Mouse (Mus musculus): ENCODE measurements around the gene Olfr464.
A peak's percentile ranks its signal among the peaks of the same experiment; 100 is the strongest.

Olfr464 gene

DNA sequence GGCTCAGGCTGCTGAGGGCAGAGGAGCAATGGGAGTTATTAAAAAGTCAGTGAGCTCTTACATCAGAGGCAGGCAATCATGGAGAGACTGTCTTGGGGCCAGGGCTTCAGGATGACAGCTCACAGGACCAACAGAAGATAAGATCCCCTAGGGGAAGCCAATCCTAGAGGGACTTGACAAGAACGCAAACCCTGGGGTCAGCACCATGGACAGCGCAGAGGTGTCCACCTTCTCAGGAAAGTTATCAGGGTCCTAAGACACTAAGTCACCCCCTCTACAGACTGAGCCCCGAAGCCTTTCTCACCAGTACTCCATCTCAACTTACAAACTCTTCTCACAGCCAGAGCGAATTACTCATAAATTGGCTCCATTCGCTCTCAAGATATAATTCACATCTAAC, at the start of gene Olfr464:
Olfr464 (minus strand) TSS at position 2 of the 400 bp plus-strand sequence.
- DNase-seq = no peak

- no peak for DNase-seq
Measured at GRCm38 (mm10) chr11:87968356-87969122, 47.8 kb upstream of the Olfr464 start.

GRCm38 (mm10) chr11:87967692-87968289, 47.0 kb upstream of the Olfr464 start:
- DNase-seq = peak; percentile 91

GRCm38 (mm10) chr11:87966214-87966613, 45.4 kb upstream of the Olfr464 start:
- no peak for DNase-seq

DNA sequence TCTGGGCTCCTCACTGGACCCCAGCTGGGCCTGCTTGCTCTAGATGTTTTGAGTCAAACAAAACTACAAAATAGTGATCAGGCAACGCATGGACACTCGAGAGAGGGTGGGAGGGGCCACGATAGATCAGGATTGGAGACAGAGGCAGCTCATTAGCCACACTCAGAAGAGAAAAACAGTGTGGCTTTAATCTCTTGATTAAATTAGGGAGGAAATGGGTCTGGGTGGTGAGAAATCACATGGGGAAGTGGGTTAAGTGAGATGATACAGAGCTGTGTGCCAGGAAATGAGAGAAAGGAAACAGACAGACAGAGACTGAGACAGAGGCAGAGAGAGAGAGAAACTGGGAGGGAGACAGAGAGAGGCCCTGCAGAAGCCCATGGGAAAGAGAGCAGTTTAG, 44.5 kb upstream of the Olfr464 start:
- no peak for DNase-seq

DNA sequence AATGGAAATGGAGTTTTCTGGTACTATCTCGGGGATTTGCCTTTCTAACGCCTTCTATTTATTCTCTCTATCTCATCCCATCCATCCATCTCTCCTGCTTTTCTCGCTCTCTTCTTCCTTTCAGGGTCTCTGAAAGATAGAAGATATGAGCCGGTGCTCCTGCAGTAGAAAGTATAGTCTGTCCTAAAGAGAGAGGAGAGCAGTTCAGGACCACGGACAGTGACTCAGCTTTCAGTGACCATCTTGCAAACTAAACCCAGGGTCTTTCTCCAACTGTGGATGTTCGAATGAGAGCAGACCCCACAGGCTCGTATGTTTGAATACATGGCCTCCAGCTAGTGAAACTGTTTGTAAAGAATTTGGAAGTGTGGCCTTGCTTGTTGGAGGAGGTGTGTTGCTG, 36.3 kb upstream of the Olfr464 start:
- no peak for DNase-seq

GRCm38 (mm10) chr11:87955144-87955543, 34.4 kb upstream of the Olfr464 start:
- DNase-seq = no peak

DNA sequence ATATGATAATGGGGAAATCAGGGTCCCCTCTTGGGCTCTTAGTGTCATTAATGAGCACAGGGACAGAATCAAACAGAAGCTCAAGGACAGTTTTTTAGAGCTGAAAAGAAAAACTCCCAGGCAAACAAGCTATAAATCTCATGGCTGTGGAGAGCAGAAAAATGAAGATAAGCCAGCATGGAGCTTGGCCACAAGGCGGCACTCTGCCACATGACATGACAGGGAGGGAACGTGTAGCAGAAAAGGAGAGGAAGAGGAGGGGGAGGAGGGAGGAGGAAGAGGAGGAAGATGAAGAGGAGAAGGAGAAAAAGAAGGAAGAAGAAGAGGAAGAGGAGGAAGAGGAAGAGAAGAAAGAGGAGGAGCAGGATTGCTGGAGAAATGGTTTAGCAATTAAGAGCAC, 29.2 kb upstream of the Olfr464 start:
- DNase-seq = no peak

- no peak for DNase-seq
Measured at GRCm38 (mm10) chr11:87935467-87935866, 14.7 kb upstream of the Olfr464 start.

DNA sequence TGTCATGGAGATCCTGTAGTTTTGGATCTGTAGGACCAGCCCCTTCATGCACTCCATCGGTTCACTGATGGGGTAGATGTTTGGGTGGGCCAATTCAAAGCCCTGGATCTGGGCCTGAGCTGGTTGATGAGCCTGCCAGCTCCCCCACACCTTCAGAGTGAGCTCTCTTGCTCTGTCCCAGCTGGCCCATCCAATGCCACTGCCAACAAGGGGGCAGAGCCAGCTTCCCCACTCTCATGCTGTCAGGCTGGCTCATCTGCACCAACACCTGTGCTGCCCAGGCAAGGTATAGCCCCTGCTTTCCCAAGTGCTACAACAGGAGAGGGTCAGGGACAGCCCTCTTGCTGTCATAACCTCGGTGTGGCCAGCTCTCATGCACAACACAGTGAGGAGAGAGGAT, 13.0 kb upstream of the Olfr464 start:
- no peak for DNase-seq

- DNase-seq = no peak
Measured at GRCm38 (mm10) chr11:87930348-87930747, 9.6 kb upstream of the Olfr464 start.

- DNase-seq = no peak
Measured at GRCm38 (mm10) chr11:87920301-87920700, 466 bp downstream of the Olfr464 start.

DNA sequence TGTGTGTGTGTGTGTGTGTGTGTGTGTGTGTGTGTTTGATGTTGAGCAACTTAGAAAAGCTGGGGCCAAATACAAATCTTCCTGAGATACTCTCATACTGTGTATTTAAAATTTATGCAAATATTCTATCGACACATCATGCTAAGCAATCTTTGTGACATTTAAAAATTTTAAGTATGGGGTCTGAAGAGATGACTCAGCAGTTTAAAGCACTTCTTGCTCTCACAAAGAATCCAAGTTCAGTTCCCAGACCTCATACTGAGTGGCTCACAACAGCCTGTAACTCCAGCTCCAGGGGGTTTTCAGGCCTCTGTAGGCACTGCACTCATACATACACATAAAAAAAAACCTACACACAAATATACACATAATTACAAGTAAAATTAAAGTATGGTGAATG, 4.8 kb downstream of the Olfr464 start:
- DNase-seq = no peak

- no peak for DNase-seq
Measured at GRCm38 (mm10) chr11:87904331-87904730, 16.4 kb downstream of the Olfr464 start.

DNA sequence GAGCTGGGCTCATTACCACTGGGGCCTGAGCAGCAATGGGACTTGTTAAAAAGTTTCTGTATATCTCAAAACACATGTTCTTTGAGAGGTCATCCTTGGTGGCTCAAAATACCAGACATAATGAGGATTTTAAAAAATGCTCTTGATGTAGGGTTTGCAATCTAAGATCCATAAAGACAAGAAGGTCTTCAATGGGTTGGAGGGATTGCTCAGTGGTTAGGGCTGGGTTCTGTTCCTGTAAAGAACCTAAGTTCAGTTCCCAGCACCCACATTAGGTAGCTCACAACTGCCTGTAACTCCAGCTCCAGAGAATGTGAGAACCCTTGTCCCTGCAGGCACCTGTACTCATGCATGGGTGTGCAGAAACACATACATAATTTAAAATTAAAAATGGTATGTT, 23.5 kb downstream of the Olfr464 start, which contains the start of gene Olfr463:
Olfr463 (minus strand) TSS at position 101 of the 400 bp plus-strand sequence.
- DNase-seq = no peak

DNA sequence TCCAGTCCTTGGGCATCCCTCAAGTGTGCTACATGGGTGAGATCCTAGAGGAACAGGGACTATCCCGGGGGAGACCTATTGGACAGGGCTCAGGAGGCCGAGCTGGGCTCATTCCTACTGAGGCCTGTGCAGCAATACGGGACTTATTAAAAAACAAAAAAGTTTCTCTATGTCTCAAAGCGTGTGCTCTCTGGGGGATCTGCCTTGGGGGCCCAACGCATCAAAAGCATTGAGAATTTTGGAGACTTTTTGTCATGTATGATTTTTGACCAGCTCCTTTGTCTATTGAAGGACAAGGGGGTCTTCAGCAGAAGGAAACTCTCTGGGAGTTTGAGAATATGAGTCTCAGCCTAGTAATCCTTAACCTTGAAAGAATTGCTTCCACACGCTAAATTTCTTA, 28.6 kb downstream of the Olfr464 start, which contains the start of gene Olfr462:
Olfr462 (minus strand) TSS at position 101 of the 400 bp plus-strand sequence.
- no peak for DNase-seq

GRCm38 (mm10) chr11:87884856-87885255, 35.9 kb downstream of the Olfr464 start:
- no peak for DNase-seq

- DNase-seq = no peak
Measured at GRCm38 (mm10) chr11:87883493-87883892, 37.3 kb downstream of the Olfr464 start.

- DNase-seq = no peak
Measured at GRCm38 (mm10) chr11:87881714-87882113, 39.1 kb downstream of the Olfr464 start.

- no peak for DNase-seq
Measured at GRCm38 (mm10) chr11:87879826-87880225, 40.9 kb downstream of the Olfr464 start.

GRCm38 (mm10) chr11:87875436-87875835, 45.3 kb downstream of the Olfr464 start, which contains the start of gene Epx:
Gene Epx (minus strand): TSS chr11:87875536.
- no peak for DNase-seq

DNA sequence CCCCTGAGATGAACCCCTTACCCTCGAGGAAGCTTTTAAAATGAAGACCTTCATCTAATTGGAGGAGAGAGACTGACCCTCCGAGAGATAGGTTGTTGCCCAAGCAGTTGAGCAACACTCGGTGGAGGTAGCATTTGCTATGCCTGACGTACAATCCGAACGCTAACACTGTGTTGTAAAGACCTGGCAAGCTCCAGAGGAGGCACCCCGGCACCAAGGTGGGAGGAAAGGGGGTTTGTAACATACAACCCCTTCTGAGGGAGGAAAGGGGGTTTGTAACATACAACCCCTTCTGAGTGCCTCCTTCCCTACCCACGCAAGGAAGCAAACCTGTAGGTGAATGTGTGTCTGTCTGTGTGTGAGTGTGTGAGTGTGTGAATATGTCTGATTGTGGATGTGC, 49.0 kb downstream of the Olfr464 start:
- no peak for DNase-seq

DNA sequence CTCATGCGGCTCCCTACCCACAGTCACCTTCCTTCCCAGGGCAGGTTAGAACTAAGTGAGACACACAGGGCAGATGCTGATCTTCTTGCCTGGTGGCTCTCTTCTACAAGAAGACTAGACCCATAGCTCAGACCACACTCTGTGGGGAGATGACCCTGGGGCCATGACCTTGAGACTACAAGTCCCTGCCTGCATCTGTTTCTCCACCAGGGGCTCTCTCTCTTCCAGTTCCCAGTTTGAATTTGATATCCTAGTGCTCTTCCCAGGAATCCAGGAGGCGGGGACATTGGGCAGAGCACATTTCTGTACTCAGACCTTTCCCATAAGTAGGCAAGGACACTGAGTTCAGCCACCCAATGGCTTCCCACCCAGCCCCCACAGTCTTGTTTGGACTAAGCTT, 50.7 kb downstream of the Olfr464 start:
- no peak for DNase-seq

GRCm38 (mm10) chr11:87866891-87867290, 53.9 kb downstream of the Olfr464 start:
- peak; percentile 14 for DNase-seq

Measured in kidney, adult 18-20 months (tissue).